Mouse (Mus musculus) thymus, postnatal 0 days (tissue): ENCODE measurements around the gene H2-T23. TPM values are rescaled to one million over a fixed set of nuclear protein-coding genes. Genes with fewer than 3 reads are reported as not detected.
A peak's percentile ranks its signal among the peaks of the same experiment; 100 is the strongest.
"Not testable (repeated sequence)": the region's sequence is repeated elsewhere in the genome, so short reads cannot be mapped to it uniquely, and the experiment has no call there.

Source experiments
- DNase-seq: peaks from one replicate; pipeline ENCODE4 v3.0.0-alpha.2; 2015; ENCODE audit warnings: low spot score
- polyA plus RNA-seq: library from polyadenylated mRNA; unstranded; fragments of >200 nt; fragmentation: Nextera tagmentation; extraction: Ambion mirVana; gene quantifications from 2 replicates; pipeline ENCODE4 v1.2.1, GENCODE M21; 2015

Gene H2-T23
- polyA plus RNA-seq, 1 experiment from 2014 or later, result 163 TPM

GRCm38 (mm10) chr17:36023710-36024654 is 8.7 kb downstream of the H2-T23 start:
- DNase-seq, result peak; percentile 45

- no peak for DNase-seq
Measured at GRCm38 (mm10) chr17:36022922-36023321, 9.7 kb downstream of the H2-T23 start.

GRCm38 (mm10) chr17:36022098-36022497 is 10.6 kb downstream of the H2-T23 start:
- DNase-seq, result no peak

GRCm38 (mm10) chr17:36021309-36021708 is 11.3 kb downstream of the H2-T23 start:
- DNase-seq, result no peak

- DNase-seq, result peak; percentile 91
Measured at GRCm38 (mm10) chr17:36020191-36021073, 12.2 kb downstream of the H2-T23 start, which contains the start of gene H2-T24. Gene H2-T24 (minus strand): TSS chr17:36020560.

- DNase-seq, result no peak
Measured at GRCm38 (mm10) chr17:36019519-36019918, 13.1 kb downstream of the H2-T23 start.

GRCm38 (mm10) chr17:36018979-36019378 is 13.7 kb downstream of the H2-T23 start:
- no peak for DNase-seq

- DNase-seq, result no peak
Measured at GRCm38 (mm10) chr17:36017046-36017445, 15.6 kb downstream of the H2-T23 start.

GRCm38 (mm10) chr17:36014977-36015376 is 17.7 kb downstream of the H2-T23 start:
- no peak for DNase-seq

GRCm38 (mm10) chr17:36004409-36004808 is 28.2 kb downstream of the H2-T23 start:
- DNase-seq, result not testable (repeated sequence)

- no peak for DNase-seq
Measured at GRCm38 (mm10) chr17:36003331-36003730, 29.3 kb downstream of the H2-T23 start.

GRCm38 (mm10) chr17:36001966-36002365 is 30.7 kb downstream of the H2-T23 start:
- peak; percentile 28 for DNase-seq

GRCm38 (mm10) chr17:36001121-36001897 is 31.3 kb downstream of the H2-T23 start:
- peak; percentile 46 for DNase-seq

GRCm38 (mm10) chr17:36000349-36000748 is 32.3 kb downstream of the H2-T23 start:
- DNase-seq, result no peak

- DNase-seq, result peak; percentile 96
Measured at GRCm38 (mm10) chr17:35999356-35999755, 33.3 kb downstream of the H2-T23 start.

GRCm38 (mm10) chr17:35998545-35999305 is 33.9 kb downstream of the H2-T23 start:
- DNase-seq, result peak; percentile 53

- DNase-seq, result peak; percentile 41
Measured at GRCm38 (mm10) chr17:35997713-35998510, 34.7 kb downstream of the H2-T23 start.

GRCm38 (mm10) chr17:35996949-35997348 is 35.7 kb downstream of the H2-T23 start:
- peak; percentile 98 for DNase-seq

- peak; percentile 14 for DNase-seq
Measured at GRCm38 (mm10) chr17:35994879-35995240, 37.8 kb downstream of the H2-T23 start.
